Mouse (Mus musculus) bone marrow, adult 2 months (tissue): ENCODE results near the gene Gm47429. TPM values are rescaled to one million over a fixed set of nuclear protein-coding genes. Genes with fewer than 3 reads are reported as not detected.
A peak's percentile ranks its signal among the peaks of the same experiment; 100 is the strongest.

Experiments used
- H3K27ac ChIP-seq: fragments of 200-500 bp; 2 replicates; pipeline ENCODE4 v1.5.1; 2012; ENCODE audit warnings: low read depth, mild to moderate bottlenecking, control low read depth, inconsistent platforms, low read length; ENCODE audit not compliant: control insufficient read depth, poor library complexity, insufficient read depth
- H3K4me1 ChIP-seq: fragments of 200-500 bp; 2 replicates; pipeline ENCODE4 v1.6.1; 2011; ENCODE audit warnings: low read length; ENCODE audit not compliant: control insufficient read depth, insufficient read depth
- H3K4me3 ChIP-seq: fragments of 200-500 bp; replicated peaks from 2 replicates; pipeline ENCODE3; 2011; ENCODE audit warnings: mild to moderate bottlenecking, low read depth, low read length, control low read depth; ENCODE audit not compliant: control insufficient read depth
- CTCF ChIP-seq: fragments of 200-500 bp; IDR thresholded peaks from 2 replicates; pipeline ENCODE4 v1.5.1; 2011; ENCODE audit warnings: low read length, control low read depth; ENCODE audit not compliant: control insufficient read depth, insufficient read depth
- POLR2A ChIP-seq: fragments of 200-500 bp; IDR thresholded peaks from 2 replicates; pipeline ENCODE4 v1.6.1; 2011; ENCODE audit warnings: low read depth, mild to moderate bottlenecking, control low read depth, low read length, borderline replicate concordance; ENCODE audit not compliant: control insufficient read depth
- WGBS: fragments of 180-500 bp; shearing (Covaris S2); methylation state at CpG from one replicate; pipeline ENCODE4 v1.1.7; 2018; 5-methylcytosine and 5-hydroxymethylcytosine counted together
- polyA plus RNA-seq: library from polyadenylated mRNA; stranded (reverse); fragments of >200 nt; gene quantifications from 2 replicates; pipeline ENCODE4 v1.2.4, GENCODE M21; 2011; ENCODE audit warnings: low replicate concordance; ENCODE audit not compliant: missing spikeins, insufficient read depth, insufficient read length

The Gm47429 gene
- polyA plus RNA-seq, 1 experiment, result not detected

GRCm38 (mm10) chr13:50424517-50424916, 19.2 kb downstream of the Gm47429 start:
- Histone ChIP-seq H3K27ac (no peak overlapping the region), H3K4me3 (no peak overlapping the region), H3K4me1 (no peaks in the 10 kb centered on the region)
- TF ChIP-seq CTCF (no peak), POLR2A (no peak)
- 84% methylated on average over 2 of the region's 2 CpGs for WGBS

- TF ChIP-seq CTCF (no peak), POLR2A (no peak)
- WGBS, result 90% methylated on average over 8 of the region's 8 CpGs
- Histone ChIP-seq H3K27ac (no peak overlapping the region), H3K4me1 (no peaks in the 10 kb centered on the region), H3K4me3 (no peak overlapping the region)
These were observed 20.0 kb downstream of the Gm47429 start for GRCm38 (mm10) chr13:50423625-50424209.

GRCm38 (mm10) chr13:50418421-50418820, 25.3 kb downstream of the Gm47429 start:
- no peaks in the 10 kb centered on the region for H3K4me1 ChIP-seq
- H3K4me3 ChIP-seq, result peak overlapping the region; percentile 79
- WGBS, result 48% methylated on average over 3 of the region's 3 CpGs
- TF ChIP-seq CTCF (no peak), POLR2A (no peak)
- no peak overlapping the region for H3K27ac ChIP-seq

GRCm38 (mm10) chr13:50417389-50418183, 26.1 kb downstream of the Gm47429 start, which contains the start of gene Fbxw17:
Gene Fbxw17 (plus strand): TSS chr13:50417864.
- peak within 1 kb of the TSS; percentile 79 for H3K4me3 ChIP-seq
- H3K27ac ChIP-seq, result no peak within 1 kb of the TSS
- WGBS, result 9% methylated on average over 35 of the region's 35 CpGs
- TF ChIP-seq CTCF (no peak), POLR2A (peak; percentile 53; the same call in 1 of the 2 replicates)
- no peaks in the 10 kb centered on the region for H3K4me1 ChIP-seq

Other genes starting within 250 kb of the Gm47429 start
- gene Gm906, start 193.6 kb downstream of the Gm47429 start, polyA plus RNA-seq, result not detected in 2 replicates
- gene Fbxw17, start 26.0 kb downstream of the Gm47429 start, polyA plus RNA-seq, result 7.0 and 15.8 TPM in 2 replicates
- gene Nutm2, start 23.4 kb upstream of the Gm47429 start, polyA plus RNA-seq, result not detected in 2 replicates
- not detected in 2 replicates for gene Gm904, start 199.3 kb upstream of the Gm47429 start, polyA plus RNA-seq